Mouse (Mus musculus) liver, embryonic 12.5 days (tissue): ENCODE data around the gene Pde4d. TPM values are rescaled to one million over a fixed set of nuclear protein-coding genes. Genes with fewer than 3 reads are reported as not detected.

Source experiments
- ATAC-seq: fragments of 200-750 bp; cut with Nextera tagmentation; 2 replicates; pipeline ENCODE4 v1.8.0; 2017; ENCODE audit warnings: moderate number of reproducible peaks, mild to moderate bottlenecking, moderate library complexity
- H3K27ac ChIP-seq: fragments of 300-500 bp; sonication (generic); 2 replicates; pipeline ENCODE4 v1.5.1; 2016; ENCODE audit warnings: mild to moderate bottlenecking
- H3K27me3 ChIP-seq: fragments of 300-500 bp; sonication (generic); replicated peaks from 2 replicates; pipeline ENCODE4 v1.6.1; 2016; ENCODE audit warnings: mild to moderate bottlenecking, moderate library complexity
- H3K36me3 ChIP-seq: fragments of 300-500 bp; sonication (generic); 2 replicates; pipeline ENCODE4 v1.6.1; 2016; ENCODE audit warnings: mild to moderate bottlenecking, moderate library complexity
- H3K4me1 ChIP-seq: fragments of 300-500 bp; sonication (generic); 2 replicates; pipeline ENCODE4 v1.6.1; 2016
- H3K4me2 ChIP-seq: fragments of 300-500 bp; sonication (generic); 2 replicates; pipeline ENCODE4 v1.6.1; 2016; ENCODE audit warnings: mild to moderate bottlenecking, moderate library complexity
- H3K4me3 ChIP-seq: fragments of 300-500 bp; sonication (generic); 2 replicates; pipeline ENCODE4 v1.5.1; 2016; ENCODE audit warnings: mild to moderate bottlenecking, moderate library complexity
- H3K9ac ChIP-seq: fragments of 300-500 bp; sonication (generic); 2 replicates; pipeline ENCODE4 v1.6.1; 2016; ENCODE audit warnings: mild to moderate bottlenecking, moderate library complexity
- H3K9me3 ChIP-seq: fragments of 300-500 bp; sonication (generic); replicated peaks from 2 replicates; pipeline ENCODE4 v1.6.1; 2016; ENCODE audit warnings: mild to moderate bottlenecking, moderate library complexity
- WGBS: fragments of 180-500 bp; shearing (Covaris S2); methylation state at CpG from one replicate; pipeline ENCODE4 v1.1.7; 2016; ENCODE audit not compliant: insufficient replicate concordance; 5-methylcytosine and 5-hydroxymethylcytosine counted together
- polyA plus RNA-seq: library from polyadenylated mRNA; unstranded; fragments of >200 nt; fragmentation: Nextera tagmentation; extraction: Ambion mirVana; gene quantifications from 2 replicates; pipeline ENCODE4 v1.2.1, GENCODE M21; 2016

Pde4d gene
- polyA plus RNA-seq, 1 experiment from 2014 or later: 19.4 TPM

GRCm38 (mm10) chr13:108538760-108539369, 89.1 kb downstream of the Pde4d start:
- no peaks in the 10 kb centered on the region for H3K4me1 ChIP-seq
- no peak overlapping the region for H3K4me3 ChIP-seq
- H3K9me3 ChIP-seq: no peaks in the 10 kb centered on the region
- ATAC-seq: no peak
- H3K27me3 ChIP-seq: no peaks in the 10 kb centered on the region
- no peak overlapping the region for H3K27ac ChIP-seq
- no peak overlapping the region for H3K9ac ChIP-seq
- no peaks in the 10 kb centered on the region for H3K36me3 ChIP-seq
- WGBS: 54% methylated on average over 1 of the region's 1 CpGs
- H3K4me2 ChIP-seq: no peak overlapping the region

- Histone ChIP-seq H3K9ac (no peak overlapping the region), H3K27me3 (no peaks in the 10 kb centered on the region), H3K4me2 (no peak overlapping the region), H3K4me3 (no peak overlapping the region), H3K4me1 (no peaks in the 10 kb centered on the region), H3K36me3 (no peaks in the 10 kb centered on the region), H3K27ac (no peak overlapping the region), H3K9me3 (no peaks in the 10 kb centered on the region)
- no peak for ATAC-seq
- WGBS: 69% methylated on average over 3 of the region's 3 CpGs
These were observed 91.7 kb downstream of the Pde4d start for GRCm38 (mm10) chr13:108541488-108541887.

- ATAC-seq: no peak
These were observed 92.6 kb downstream of the Pde4d start for GRCm38 (mm10) chr13:108542342-108542761.

DNA sequence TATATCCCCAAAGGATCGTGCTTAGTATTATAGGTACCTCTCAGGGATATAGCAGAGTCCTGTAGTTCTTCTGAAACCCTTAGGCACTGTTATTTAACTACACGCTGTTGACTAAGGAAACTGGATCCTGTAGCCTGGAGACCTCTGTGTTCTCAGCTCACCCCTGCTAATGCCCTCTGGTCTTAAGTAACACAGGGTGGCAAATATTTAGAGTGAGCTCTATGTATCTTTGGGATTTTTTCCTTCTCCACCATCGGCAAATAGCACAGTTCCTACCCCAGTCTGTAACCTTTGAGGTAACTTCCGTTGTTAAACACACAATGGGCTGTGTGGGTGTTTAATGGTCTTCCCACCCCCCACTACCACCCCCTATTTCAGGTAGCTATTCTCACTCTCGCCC, 102.5 kb downstream of the Pde4d start:
- Histone ChIP-seq H3K9me3 (no peaks in the 10 kb centered on the region), H3K27ac (no peak overlapping the region), H3K36me3 (no peaks in the 10 kb centered on the region), H3K4me1 (no peaks in the 10 kb centered on the region), H3K27me3 (no peaks in the 10 kb centered on the region), H3K9ac (no peak overlapping the region), H3K4me2 (no peak overlapping the region), H3K4me3 (no peak overlapping the region)
- 59% methylated on average over 5 of the region's 5 CpGs for WGBS
- no peak for ATAC-seq

More at GRCm38 (mm10) chr13:108542342-108542761, 92.6 kb downstream of the Pde4d start:
- Histone ChIP-seq H3K27me3 (no peaks in the 10 kb centered on the region), H3K9me3 (no peaks in the 10 kb centered on the region), H3K4me2 (no peak overlapping the region), H3K4me1 (no peaks in the 10 kb centered on the region), H3K4me3 (no peak overlapping the region), H3K9ac (no peak overlapping the region), H3K27ac (no peak overlapping the region), H3K36me3 (no peaks in the 10 kb centered on the region)
- WGBS: 76% methylated on average over 5 of the region's 5 CpGs

GRCm38 (mm10) chr13:108552995-108553394, 103.2 kb downstream of the Pde4d start:
- no peak overlapping the region for H3K4me3 ChIP-seq
- H3K4me2 ChIP-seq: no peak overlapping the region
- H3K27ac ChIP-seq: no peak overlapping the region
- no peak overlapping the region for H3K9ac ChIP-seq
- WGBS: 33% methylated on average over 5 of the region's 5 CpGs
- no peaks in the 10 kb centered on the region for H3K27me3 ChIP-seq
- no peak for ATAC-seq
- no peaks in the 10 kb centered on the region for H3K9me3 ChIP-seq
- H3K4me1 ChIP-seq: no peaks in the 10 kb centered on the region
- no peaks in the 10 kb centered on the region for H3K36me3 ChIP-seq

DNA sequence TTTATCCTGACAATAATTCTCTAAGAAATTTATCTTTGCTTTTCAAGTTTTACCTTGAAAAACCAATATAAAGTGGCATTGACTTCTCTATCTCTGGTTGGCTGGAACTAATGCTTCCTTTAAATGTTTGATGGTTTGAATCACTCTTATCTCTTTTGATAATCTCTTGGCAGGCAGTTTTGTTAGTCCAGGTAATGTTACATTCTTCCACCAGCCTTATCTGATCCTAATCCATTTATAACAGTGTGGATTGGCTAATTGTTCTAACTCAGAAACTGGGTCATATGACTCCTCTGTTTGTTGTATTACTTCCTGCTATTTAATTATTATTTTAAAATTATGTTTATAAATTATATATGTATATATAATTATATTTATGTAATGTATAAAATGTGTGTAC, 105.2 kb downstream of the Pde4d start:
- Histone ChIP-seq H3K9me3 (no peaks in the 10 kb centered on the region), H3K9ac (no peak overlapping the region), H3K36me3 (no peaks in the 10 kb centered on the region), H3K27ac (no peak overlapping the region), H3K27me3 (no peaks in the 10 kb centered on the region), H3K4me2 (no peak overlapping the region), H3K4me1 (no peaks in the 10 kb centered on the region), H3K4me3 (no peak overlapping the region)
- ATAC-seq: no peak

- ATAC-seq: no peak
- Histone ChIP-seq H3K27ac (no peak overlapping the region), H3K27me3 (no peaks in the 10 kb centered on the region), H3K9ac (no peak overlapping the region), H3K36me3 (no peaks in the 10 kb centered on the region), H3K4me3 (no peak overlapping the region), H3K4me1 (no peaks in the 10 kb centered on the region), H3K9me3 (no peaks in the 10 kb centered on the region), H3K4me2 (no peak overlapping the region)
- 32% methylated on average over 3 of the region's 3 CpGs for WGBS
These were observed 147.2 kb downstream of the Pde4d start for GRCm38 (mm10) chr13:108596938-108597337.

- Histone ChIP-seq H3K4me3 (no peak overlapping the region), H3K36me3 (no peaks in the 10 kb centered on the region), H3K4me2 (no peak overlapping the region), H3K9me3 (no peaks in the 10 kb centered on the region), H3K4me1 (no peaks in the 10 kb centered on the region), H3K27me3 (no peaks in the 10 kb centered on the region), H3K27ac (no peak overlapping the region), H3K9ac (no peak overlapping the region)
- ATAC-seq: no peak
- 65% methylated on average over 3 of the region's 3 CpGs for WGBS
These were observed 148.9 kb downstream of the Pde4d start for GRCm38 (mm10) chr13:108598673-108599072.

DNA sequence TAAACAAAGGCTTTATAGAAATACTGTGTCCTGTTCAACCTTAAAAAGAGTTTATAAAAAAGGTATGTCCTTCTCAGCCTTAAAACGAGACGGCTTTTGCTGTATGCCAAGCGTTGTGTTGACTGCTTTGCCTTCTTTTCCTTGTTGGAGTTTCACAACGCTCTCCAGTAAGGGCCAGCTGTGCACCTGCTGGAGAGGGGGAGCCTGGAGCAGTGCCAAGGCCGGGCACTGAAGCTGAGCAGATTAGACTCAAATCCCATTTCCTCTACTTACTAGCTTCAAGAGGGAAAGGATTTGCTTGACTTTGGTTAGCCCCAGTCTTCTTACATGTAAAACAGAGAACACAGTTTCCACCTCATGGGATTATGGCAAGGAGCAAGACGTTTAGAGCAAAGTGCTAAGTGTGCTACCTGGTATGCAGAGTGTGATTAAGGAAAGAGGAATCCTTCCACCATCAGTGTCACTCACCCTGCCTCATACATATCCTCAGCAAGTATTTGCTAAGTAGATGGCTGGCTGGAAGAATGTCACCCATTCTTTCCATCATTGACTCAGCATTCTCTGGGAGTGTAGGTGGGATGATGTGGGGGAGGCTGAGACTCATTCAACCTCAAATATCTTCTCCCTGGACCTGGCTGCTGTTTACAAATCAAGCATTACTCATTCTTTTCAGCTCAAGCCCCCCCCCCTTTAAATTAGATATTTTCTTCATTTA, 149.6 kb downstream of the Pde4d start:
- no peaks in the 10 kb centered on the region for H3K9me3 ChIP-seq

GRCm38 (mm10) chr13:108601021-108601420, 151.3 kb downstream of the Pde4d start:
- Histone ChIP-seq H3K27ac (no peak overlapping the region), H3K9me3 (no peaks in the 10 kb centered on the region), H3K9ac (no peak overlapping the region), H3K36me3 (no peaks in the 10 kb centered on the region), H3K27me3 (no peaks in the 10 kb centered on the region), H3K4me2 (no peak overlapping the region), H3K4me1 (no peaks in the 10 kb centered on the region), H3K4me3 (no peak overlapping the region)
- no peak for ATAC-seq
- 89% methylated on average over 2 of the region's 2 CpGs for WGBS

More for the DNA sequence above, 149.6 kb downstream of the Pde4d start:
- H3K27me3 ChIP-seq: no peaks in the 10 kb centered on the region
- H3K27ac ChIP-seq: no peak overlapping the region
- no peak for ATAC-seq
- H3K4me2 ChIP-seq: no peak overlapping the region
- H3K4me3 ChIP-seq: no peak overlapping the region
- WGBS: 58% methylated on average over 6 of the region's 6 CpGs
- no peaks in the 10 kb centered on the region for H3K36me3 ChIP-seq
- H3K9ac ChIP-seq: no peak overlapping the region
- H3K4me1 ChIP-seq: no peaks in the 10 kb centered on the region

DNA sequence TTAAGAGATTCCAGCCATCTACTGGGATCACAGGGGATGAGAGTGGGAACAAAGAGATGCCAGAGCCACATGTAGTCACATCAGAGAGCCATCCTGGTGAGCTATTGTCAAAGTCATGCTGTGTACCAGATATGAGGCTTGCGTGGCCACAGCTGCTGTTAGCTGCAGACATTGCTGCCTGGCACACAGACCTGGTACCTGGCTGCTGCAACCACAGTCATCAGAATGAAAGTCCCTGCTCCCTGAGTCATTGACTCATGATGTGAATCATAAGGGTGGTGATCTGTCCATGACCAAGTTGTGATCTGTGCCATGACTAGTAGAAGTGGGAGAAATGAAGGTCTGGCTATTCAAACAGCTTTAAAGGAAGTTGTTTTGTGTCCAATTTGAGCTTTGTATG, 153.8 kb downstream of the Pde4d start:
- Histone ChIP-seq H3K9ac (no peak overlapping the region), H3K9me3 (no peaks in the 10 kb centered on the region), H3K27me3 (no peaks in the 10 kb centered on the region), H3K4me2 (no peak overlapping the region), H3K4me1 (no peaks in the 10 kb centered on the region), H3K36me3 (no peaks in the 10 kb centered on the region), H3K4me3 (no peak overlapping the region), H3K27ac (no peak overlapping the region)
- 69% methylated on average over 1 of the region's 1 CpGs for WGBS
- ATAC-seq: no peak

- H3K36me3 ChIP-seq: no peaks in the 10 kb centered on the region
- H3K27me3 ChIP-seq: no peaks in the 10 kb centered on the region
- H3K4me1 ChIP-seq: no peaks in the 10 kb centered on the region
- no peak overlapping the region for H3K4me3 ChIP-seq
- H3K4me2 ChIP-seq: no peak overlapping the region
- no peak overlapping the region for H3K27ac ChIP-seq
- H3K9me3 ChIP-seq: no peaks in the 10 kb centered on the region
- no peak overlapping the region for H3K9ac ChIP-seq
- no peak for ATAC-seq
These were observed 154.5 kb downstream of the Pde4d start for GRCm38 (mm10) chr13:108604213-108604612.

DNA sequence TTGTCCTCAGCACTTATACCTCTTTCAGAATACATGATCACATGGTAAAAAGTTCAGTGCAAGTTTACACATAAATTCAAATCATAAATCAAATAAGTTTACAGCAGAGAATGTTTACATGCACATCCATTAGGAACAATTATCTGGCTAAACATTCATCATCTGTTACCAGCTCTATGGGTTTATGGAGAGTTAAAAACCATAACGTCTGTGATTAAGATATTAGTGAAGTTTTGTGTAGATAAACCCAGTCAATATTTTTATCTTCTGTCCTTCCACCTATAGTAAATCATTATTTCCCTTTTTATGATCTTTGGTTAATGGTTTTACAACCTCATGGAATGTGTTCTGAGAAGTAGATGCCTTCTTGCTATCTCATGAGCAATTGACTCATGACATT, 168.5 kb downstream of the Pde4d start:
- H3K4me3 ChIP-seq: no peak overlapping the region
- no peak overlapping the region for H3K4me2 ChIP-seq
- no peaks in the 10 kb centered on the region for H3K9me3 ChIP-seq
- no peak overlapping the region for H3K9ac ChIP-seq
- H3K27ac ChIP-seq: no peak overlapping the region
- 64% methylated on average over 1 of the region's 1 CpGs for WGBS
- no peaks in the 10 kb centered on the region for H3K36me3 ChIP-seq
- no peaks in the 10 kb centered on the region for H3K27me3 ChIP-seq
- no peak for ATAC-seq
- no peaks in the 10 kb centered on the region for H3K4me1 ChIP-seq
